Mouse (Mus musculus) forebrain, embryonic 10.5 days (tissue): Measurements from ENCODE around the gene Cux2. TPM values are rescaled to one million over a fixed set of nuclear protein-coding genes. Genes with fewer than 3 reads are reported as not detected.

Experiments
- DNase-seq: peaks from one replicate; pipeline ENCODE4 v3.0.0-alpha.2; 2017; ENCODE audit warnings: low spot score; ENCODE audit errors: extremely low spot score
- H3K27ac ChIP-seq: fragments of 300-500 bp; sonication (generic); 2 replicates; pipeline ENCODE4 v1.5.1; 2016; ENCODE audit warnings: mild to moderate bottlenecking
- H3K27me3 ChIP-seq: fragments of 300-500 bp; sonication (generic); 2 replicates; pipeline ENCODE4 v1.6.1; 2016; ENCODE audit warnings: mild to moderate bottlenecking; ENCODE audit not compliant: poor library complexity, severe bottlenecking
- H3K36me3 ChIP-seq: fragments of 300-500 bp; sonication (generic); replicated peaks from 2 replicates; pipeline ENCODE4 v1.6.1; 2016; ENCODE audit warnings: mild to moderate bottlenecking, moderate library complexity
- H3K4me1 ChIP-seq: fragments of 300-500 bp; sonication (generic); 2 replicates; pipeline ENCODE4 v1.6.1; 2016
- H3K4me3 ChIP-seq: fragments of 300-500 bp; sonication (generic); 2 replicates; pipeline ENCODE4 v1.5.1; 2016; ENCODE audit warnings: mild to moderate bottlenecking, moderate library complexity
- H3K9me3 ChIP-seq: fragments of 300-500 bp; sonication (generic); 2 replicates; pipeline ENCODE4 v1.6.1; 2016; ENCODE audit warnings: mild to moderate bottlenecking, moderate library complexity
- WGBS: fragments of 180-500 bp; shearing (Covaris S2); methylation state at CpG from one replicate; pipeline ENCODE4 v1.1.7; 2016; 5-methylcytosine and 5-hydroxymethylcytosine counted together
- polyA plus RNA-seq: library from polyadenylated mRNA; unstranded; fragments of >200 nt; fragmentation: Nextera tagmentation; extraction: Ambion mirVana; gene quantifications from 2 replicates; pipeline ENCODE4 v1.2.1, GENCODE M21; 2016

Gene Cux2
- polyA plus RNA-seq, 1 experiment from 2014 or later, result 6.5 TPM

- no peak overlapping the region for H3K4me3 ChIP-seq
- H3K27me3 ChIP-seq, result no peaks in the 10 kb centered on the region
- H3K4me1 ChIP-seq, result peaks cover 20% of the 10 kb centered on the region
- WGBS, result 83% methylated on average over 2 of the region's 2 CpGs
- no peak overlapping the region for H3K27ac ChIP-seq
- no peak for DNase-seq
- H3K9me3 ChIP-seq, result no peaks in the 10 kb centered on the region
- H3K36me3 ChIP-seq, result peaks cover 91% of the 10 kb centered on the region
Observed at GRCm38 (mm10) chr5:121820161-121820560, 229.7 kb downstream of the Cux2 start.

- DNase-seq, result no peak
- Histone ChIP-seq H3K27me3 (no peaks in the 10 kb centered on the region), H3K4me1 (peaks cover 19% of the 10 kb centered on the region), H3K27ac (no peak overlapping the region), H3K36me3 (peaks cover 90% of the 10 kb centered on the region), H3K9me3 (no peaks in the 10 kb centered on the region), H3K4me3 (no peak overlapping the region)
- WGBS, result 82% methylated on average over 5 of the region's 5 CpGs
Observed at GRCm38 (mm10) chr5:121819559-121819958, 230.3 kb downstream of the Cux2 start.

GRCm38 (mm10) chr5:121818862-121819261, 231.0 kb downstream of the Cux2 start:
- Histone ChIP-seq H3K36me3 (peaks cover 91% of the 10 kb centered on the region), H3K27ac (no peak overlapping the region), H3K4me1 (peaks cover 12% of the 10 kb centered on the region), H3K9me3 (no peaks in the 10 kb centered on the region), H3K4me3 (no peak overlapping the region), H3K27me3 (no peaks in the 10 kb centered on the region)
- no peak for DNase-seq
- 92% methylated on average over 4 of the region's 4 CpGs for WGBS

GRCm38 (mm10) chr5:121818401-121818800, 231.5 kb downstream of the Cux2 start:
- H3K27ac ChIP-seq, result no peak overlapping the region
- peaks cover 7% of the 10 kb centered on the region for H3K4me1 ChIP-seq
- 94% methylated on average over 7 of the region's 7 CpGs for WGBS
- H3K4me3 ChIP-seq, result no peak overlapping the region
- DNase-seq, result no peak
- no peaks in the 10 kb centered on the region for H3K27me3 ChIP-seq
- H3K36me3 ChIP-seq, result peaks cover 96% of the 10 kb centered on the region
- no peaks in the 10 kb centered on the region for H3K9me3 ChIP-seq

GRCm38 (mm10) chr5:121817551-121817950, 232.4 kb downstream of the Cux2 start:
- no peak overlapping the region for H3K4me3 ChIP-seq
- no peaks in the 10 kb centered on the region for H3K4me1 ChIP-seq
- DNase-seq, result no peak
- no peak overlapping the region for H3K27ac ChIP-seq
- no peaks in the 10 kb centered on the region for H3K27me3 ChIP-seq
- H3K36me3 ChIP-seq, result peaks cover 97% of the 10 kb centered on the region
- no peaks in the 10 kb centered on the region for H3K9me3 ChIP-seq
- WGBS, result 94% methylated on average over 9 of the region's 9 CpGs

GRCm38 (mm10) chr5:121816611-121817010, 233.3 kb downstream of the Cux2 start:
- WGBS, result 98% methylated on average over 2 of the region's 2 CpGs
- H3K27me3 ChIP-seq, result no peaks in the 10 kb centered on the region
- H3K27ac ChIP-seq, result no peak overlapping the region
- no peaks in the 10 kb centered on the region for H3K4me1 ChIP-seq
- no peak overlapping the region for H3K4me3 ChIP-seq
- no peak for DNase-seq
- H3K9me3 ChIP-seq, result no peaks in the 10 kb centered on the region
- peaks cover 99% of the 10 kb centered on the region for H3K36me3 ChIP-seq

- Histone ChIP-seq H3K27me3 (no peaks in the 10 kb centered on the region), H3K4me1 (no peaks in the 10 kb centered on the region), H3K4me3 (no peak overlapping the region), H3K27ac (no peak overlapping the region), H3K9me3 (no peaks in the 10 kb centered on the region), H3K36me3 (peaks cover 99% of the 10 kb centered on the region)
- DNase-seq, result no peak
- 94% methylated on average over 8 of the region's 8 CpGs for WGBS
Observed at GRCm38 (mm10) chr5:121815867-121816380, 234.0 kb downstream of the Cux2 start.

GRCm38 (mm10) chr5:121815067-121815466, 234.8 kb downstream of the Cux2 start:
- Histone ChIP-seq H3K4me1 (no peaks in the 10 kb centered on the region), H3K4me3 (no peak overlapping the region), H3K9me3 (no peaks in the 10 kb centered on the region), H3K36me3 (peaks cover 99% of the 10 kb centered on the region), H3K27me3 (no peaks in the 10 kb centered on the region), H3K27ac (no peak overlapping the region)
- 81% methylated on average over 3 of the region's 3 CpGs for WGBS
- DNase-seq, result peak; percentile 26

GRCm38 (mm10) chr5:121813744-121814143, 236.2 kb downstream of the Cux2 start:
- DNase-seq, result no peak
- no peak overlapping the region for H3K4me3 ChIP-seq
- H3K9me3 ChIP-seq, result no peaks in the 10 kb centered on the region
- H3K27me3 ChIP-seq, result no peaks in the 10 kb centered on the region
- no peak overlapping the region for H3K27ac ChIP-seq
- no peaks in the 10 kb centered on the region for H3K4me1 ChIP-seq
- H3K36me3 ChIP-seq, result peaks cover 98% of the 10 kb centered on the region
- 97% methylated on average over 10 of the region's 10 CpGs for WGBS

GRCm38 (mm10) chr5:121812526-121813243, 237.2 kb downstream of the Cux2 start:
- WGBS, result 91% methylated on average over 7 of the region's 7 CpGs
- Histone ChIP-seq H3K27ac (no peak overlapping the region), H3K27me3 (no peaks in the 10 kb centered on the region), H3K4me1 (no peaks in the 10 kb centered on the region), H3K9me3 (no peaks in the 10 kb centered on the region), H3K4me3 (no peak overlapping the region), H3K36me3 (peaks cover 95% of the 10 kb centered on the region)
- no peak for DNase-seq

- H3K4me3 ChIP-seq, result no peak overlapping the region
- H3K27ac ChIP-seq, result no peak overlapping the region
- WGBS, result 89% methylated on average over 5 of the region's 5 CpGs
- no peaks in the 10 kb centered on the region for H3K9me3 ChIP-seq
- no peaks in the 10 kb centered on the region for H3K27me3 ChIP-seq
- no peaks in the 10 kb centered on the region for H3K4me1 ChIP-seq
- peaks cover 94% of the 10 kb centered on the region for H3K36me3 ChIP-seq
- no peak for DNase-seq
Observed at GRCm38 (mm10) chr5:121811485-121811931, 238.4 kb downstream of the Cux2 start.

- 92% methylated on average over 17 of the region's 17 CpGs for WGBS
Observed at GRCm38 (mm10) chr5:121810331-121811151, 239.4 kb downstream of the Cux2 start.

More at GRCm38 (mm10) chr5:121810331-121811151, 239.4 kb downstream of the Cux2 start:
- Histone ChIP-seq H3K27me3 (no peaks in the 10 kb centered on the region), H3K9me3 (no peaks in the 10 kb centered on the region), H3K27ac (no peak overlapping the region), H3K4me3 (no peak overlapping the region), H3K4me1 (no peaks in the 10 kb centered on the region), H3K36me3 (peaks cover 94% of the 10 kb centered on the region)
- no peak for DNase-seq
